Mouse (Mus musculus): ENCODE results near the gene Rnf186. TPM values are rescaled to one million over a fixed set of nuclear protein-coding genes. Genes with fewer than 3 reads are reported as not detected.

Gene Rnf186
- polyA plus RNA-seq, 2 experiments = not detected

DNA sequence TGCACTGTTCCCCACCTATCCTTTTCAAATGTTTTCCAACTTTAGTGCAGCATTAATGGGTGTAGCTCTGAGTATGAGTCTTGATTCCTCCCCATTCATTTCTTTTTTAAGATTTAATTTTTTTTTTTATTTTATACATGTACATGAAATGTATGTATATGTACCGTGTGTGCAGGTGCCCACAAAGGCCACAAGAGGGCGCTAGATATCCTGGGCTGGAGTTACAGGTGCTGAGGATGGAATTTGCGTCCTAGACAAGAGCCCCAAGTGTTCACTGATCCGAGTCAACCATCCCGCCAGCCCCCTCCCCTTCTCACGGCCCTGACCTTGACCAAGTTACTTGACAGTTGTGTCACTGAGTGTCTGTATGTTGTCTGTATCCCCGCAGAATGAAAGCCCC lies 17.8 kb downstream of the Rnf186 start:
- Histone ChIP-seq H3K27ac (replicated peaks; ENCODE audit: low read depth, low read length) (no peak overlapping the region), H3K4me2 (replicated peaks; ENCODE audit: low read depth, low read length, severe bottlenecking) (no peak overlapping the region), H3K36me3 (ENCODE audit: control insufficient read depth, insufficient read depth, low read length) (no peaks in the 10 kb centered on the region), H3K27me3 (ENCODE audit: control insufficient read depth, insufficient read depth, low read length) (no peaks in the 10 kb centered on the region), H3K9ac (ENCODE audit: low read depth, low read length, severe bottlenecking) (no peak overlapping the region), H3K4me3 (replicated peaks; ENCODE audit: low read length) (no peak overlapping the region), H3K9me3 (ENCODE audit: control insufficient read depth, low read length) (no peaks in the 10 kb centered on the region), H3K4me1 (ENCODE audit: control insufficient read depth, insufficient read depth, low read length) (no peaks in the 10 kb centered on the region)
- WGBS = 71% methylated on average over 7 of the region's 7 CpGs
- ATAC-seq (ENCODE audit: low FRiP score, low read depth) = no peak
- DNase-seq (ENCODE audit: low spot score) = no peak
- TF ChIP-seq POLR2A (IDR thresholded peaks at IDR 0.05; ENCODE audit: borderline replicate concordance, extremely low read depth, insufficient read depth, insufficient read length) = no peak

DNA sequence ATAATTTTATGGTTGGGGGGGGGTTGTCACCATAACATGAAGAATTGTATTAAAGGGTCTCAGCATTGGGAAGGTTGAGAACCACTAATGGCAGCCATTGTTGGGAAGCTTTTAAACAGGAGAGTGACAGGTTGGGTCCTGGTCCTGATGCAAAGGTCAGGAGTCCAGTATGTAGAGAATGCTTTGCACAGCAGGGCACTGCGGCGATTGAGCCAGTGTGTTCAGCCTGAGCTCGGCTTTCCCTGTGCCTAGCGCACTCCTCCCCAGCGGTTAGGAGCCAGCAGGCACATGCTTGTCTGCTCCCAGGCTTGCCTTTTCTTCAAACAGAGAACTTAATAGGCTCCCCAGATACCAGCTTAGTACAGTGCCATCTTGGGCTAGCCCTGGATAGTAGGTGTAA lies 19.4 kb downstream of the Rnf186 start:
- no peaks in the 10 kb centered on the region for H3K4me1 ChIP-seq (ENCODE audit: control insufficient read depth, insufficient read depth, low read length)
- 61% methylated on average over 5 of the region's 5 CpGs for WGBS
- no peaks in the 10 kb centered on the region for H3K36me3 ChIP-seq (ENCODE audit: control insufficient read depth, insufficient read depth, low read length)
- no peak overlapping the region for H3K27ac ChIP-seq (replicated peaks; ENCODE audit: low read depth, low read length)
- ATAC-seq (ENCODE audit: low FRiP score, low read depth) (no peak), DNase-seq (ENCODE audit: low spot score) (no peak)
- no peak overlapping the region for H3K9ac ChIP-seq (ENCODE audit: low read depth, low read length, severe bottlenecking)
- H3K4me2 ChIP-seq (replicated peaks; ENCODE audit: low read depth, low read length, severe bottlenecking) = no peak overlapping the region
- no peak for TF ChIP-seq POLR2A (IDR thresholded peaks at IDR 0.05; ENCODE audit: borderline replicate concordance, extremely low read depth, insufficient read depth, insufficient read length)
- H3K4me3 ChIP-seq (replicated peaks; ENCODE audit: low read length) = no peak overlapping the region
- H3K9me3 ChIP-seq (ENCODE audit: control insufficient read depth, low read length) = no peaks in the 10 kb centered on the region
- H3K27me3 ChIP-seq (ENCODE audit: control insufficient read depth, insufficient read depth, low read length) = no peaks in the 10 kb centered on the region

DNA sequence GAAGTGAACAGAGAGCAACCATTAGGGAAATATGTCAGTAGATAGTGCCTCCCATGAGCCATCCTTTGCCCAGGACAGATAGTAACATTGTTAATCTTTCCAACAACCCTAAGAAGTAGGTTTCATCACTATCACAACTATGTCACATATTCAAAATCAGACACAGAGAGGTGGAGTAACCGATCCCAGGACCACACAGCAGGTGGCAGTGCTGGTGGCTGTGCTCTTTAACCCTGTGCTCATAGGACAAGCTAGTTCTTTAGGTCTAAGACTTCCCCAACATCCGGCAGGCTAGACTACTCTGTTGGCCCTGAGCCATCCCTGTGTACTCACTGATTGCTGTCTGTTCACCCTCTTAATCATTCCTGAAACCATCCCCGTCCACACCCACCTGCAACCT lies 27.5 kb downstream of the Rnf186 start:
- ATAC-seq (ENCODE audit: low FRiP score, low read depth) (no peak), DNase-seq (ENCODE audit: low spot score) (no peak)
- Histone ChIP-seq H3K36me3 (ENCODE audit: control insufficient read depth, insufficient read depth, low read length) (no peaks in the 10 kb centered on the region), H3K4me2 (replicated peaks; ENCODE audit: low read depth, low read length, severe bottlenecking) (no peak overlapping the region), H3K27me3 (ENCODE audit: control insufficient read depth, insufficient read depth, low read length) (no peaks in the 10 kb centered on the region), H3K27ac (replicated peaks; ENCODE audit: low read depth, low read length) (no peak overlapping the region), H3K4me3 (replicated peaks; ENCODE audit: low read length) (no peak overlapping the region), H3K9ac (ENCODE audit: low read depth, low read length, severe bottlenecking) (no peak overlapping the region), H3K4me1 (ENCODE audit: control insufficient read depth, insufficient read depth, low read length) (no peaks in the 10 kb centered on the region), H3K9me3 (ENCODE audit: control insufficient read depth, low read length) (no peaks in the 10 kb centered on the region)
- TF ChIP-seq POLR2A (IDR thresholded peaks at IDR 0.05; ENCODE audit: borderline replicate concordance, extremely low read depth, insufficient read depth, insufficient read length) = no peak
- 73% methylated on average over 3 of the region's 3 CpGs for WGBS

DNA sequence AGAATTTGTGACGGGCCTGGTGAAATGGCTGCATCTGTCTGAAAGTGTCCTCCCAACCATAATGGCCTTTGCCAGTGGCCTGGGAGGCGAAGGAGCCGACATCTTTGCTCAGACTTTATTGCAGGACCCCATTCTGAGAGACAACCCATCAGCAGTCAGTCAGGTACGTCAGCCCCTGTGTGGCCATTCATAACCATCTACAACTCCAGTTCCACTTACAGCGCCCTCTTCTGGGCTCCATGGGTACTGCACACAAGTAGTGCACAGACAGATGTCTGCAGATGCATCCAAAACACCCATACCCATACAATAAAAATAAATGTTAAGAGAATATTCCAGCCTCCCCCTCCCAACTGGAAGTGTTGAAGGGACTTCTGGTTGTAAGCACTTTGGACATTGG lies 29.5 kb downstream of the Rnf186 start:
- DNase-seq (ENCODE audit: low spot score) (no peak), ATAC-seq (ENCODE audit: low FRiP score, low read depth) (no peak)
- Histone ChIP-seq H3K9ac (ENCODE audit: low read depth, low read length, severe bottlenecking) (no peak overlapping the region), H3K4me3 (replicated peaks; ENCODE audit: low read length) (no peak overlapping the region), H3K4me1 (ENCODE audit: control insufficient read depth, insufficient read depth, low read length) (no peaks in the 10 kb centered on the region), H3K9me3 (ENCODE audit: control insufficient read depth, low read length) (no peaks in the 10 kb centered on the region), H3K4me2 (replicated peaks; ENCODE audit: low read depth, low read length, severe bottlenecking) (no peak overlapping the region), H3K27ac (replicated peaks; ENCODE audit: low read depth, low read length) (no peak overlapping the region), H3K36me3 (ENCODE audit: control insufficient read depth, insufficient read depth, low read length) (no peaks in the 10 kb centered on the region), H3K27me3 (ENCODE audit: control insufficient read depth, insufficient read depth, low read length) (no peaks in the 10 kb centered on the region)
- 79% methylated on average over 5 of the region's 5 CpGs for WGBS
- no peak for TF ChIP-seq POLR2A (IDR thresholded peaks at IDR 0.05; ENCODE audit: borderline replicate concordance, extremely low read depth, insufficient read depth, insufficient read length)

DNA sequence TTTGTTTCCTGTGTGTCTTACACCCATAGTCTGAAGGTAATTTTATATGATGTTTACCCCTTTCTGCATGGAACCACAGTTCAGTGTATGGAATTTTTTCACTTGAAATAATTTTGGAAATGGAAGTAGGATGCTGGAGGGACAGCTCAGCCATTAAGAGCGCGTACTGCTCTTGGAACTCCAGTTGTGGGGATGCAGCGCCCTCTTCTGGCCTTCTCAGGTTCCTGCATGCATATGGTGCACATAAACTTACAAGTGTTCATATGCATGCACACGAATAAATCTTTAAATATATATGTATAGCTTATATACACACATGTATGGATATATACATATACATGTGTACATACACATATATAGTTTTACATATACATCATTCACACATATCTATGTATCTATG lies 30.2 kb downstream of the Rnf186 start:
- DNase-seq (ENCODE audit: low spot score) (no peak), ATAC-seq (ENCODE audit: low FRiP score, low read depth) (no peak)
- H3K9me3 ChIP-seq (ENCODE audit: control insufficient read depth, low read length) = no peaks in the 10 kb centered on the region
- TF ChIP-seq POLR2A (IDR thresholded peaks at IDR 0.05; ENCODE audit: borderline replicate concordance, extremely low read depth, insufficient read depth, insufficient read length) = no peak
- no peaks in the 10 kb centered on the region for H3K4me1 ChIP-seq (ENCODE audit: control insufficient read depth, insufficient read depth, low read length)
- no peak overlapping the region for H3K27ac ChIP-seq (replicated peaks; ENCODE audit: low read depth, low read length)
- no peak overlapping the region for H3K4me3 ChIP-seq (replicated peaks; ENCODE audit: low read length)
- WGBS = 79% methylated on average over 4 of the region's 4 CpGs
- H3K4me2 ChIP-seq (replicated peaks; ENCODE audit: low read depth, low read length, severe bottlenecking) = no peak overlapping the region
- H3K36me3 ChIP-seq (ENCODE audit: control insufficient read depth, insufficient read depth, low read length) = no peaks in the 10 kb centered on the region
- no peaks in the 10 kb centered on the region for H3K27me3 ChIP-seq (ENCODE audit: control insufficient read depth, insufficient read depth, low read length)
- no peak overlapping the region for H3K9ac ChIP-seq (ENCODE audit: low read depth, low read length, severe bottlenecking)

DNA sequence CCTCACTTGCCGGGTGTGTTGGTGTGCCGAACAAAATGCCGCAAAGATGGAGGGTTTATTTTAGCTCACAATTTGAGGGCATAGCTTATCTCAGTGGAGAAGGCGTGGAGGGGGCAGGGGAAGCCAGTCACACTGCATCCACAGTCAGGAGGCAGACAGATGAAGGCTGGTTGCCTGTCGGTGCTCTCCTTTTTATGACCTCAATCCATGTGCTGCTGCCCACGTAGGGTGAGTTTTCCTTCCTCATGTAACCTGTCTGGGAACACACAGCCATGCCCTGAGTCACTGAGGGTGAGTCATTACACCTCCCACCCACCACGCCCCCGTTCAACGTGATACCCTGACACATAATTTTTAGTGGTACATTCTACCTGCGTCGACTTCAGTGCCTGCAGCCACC lies 31.7 kb downstream of the Rnf186 start:
- no peak for TF ChIP-seq POLR2A (IDR thresholded peaks at IDR 0.05; ENCODE audit: borderline replicate concordance, extremely low read depth, insufficient read depth, insufficient read length)
- Histone ChIP-seq H3K9me3 (ENCODE audit: control insufficient read depth, low read length) (no peaks in the 10 kb centered on the region), H3K9ac (ENCODE audit: low read depth, low read length, severe bottlenecking) (no peak overlapping the region), H3K27me3 (ENCODE audit: control insufficient read depth, insufficient read depth, low read length) (no peaks in the 10 kb centered on the region), H3K4me3 (replicated peaks; ENCODE audit: low read length) (no peak overlapping the region), H3K4me1 (ENCODE audit: control insufficient read depth, insufficient read depth, low read length) (no peaks in the 10 kb centered on the region), H3K4me2 (replicated peaks; ENCODE audit: low read depth, low read length, severe bottlenecking) (no peak overlapping the region), H3K36me3 (ENCODE audit: control insufficient read depth, insufficient read depth, low read length) (no peaks in the 10 kb centered on the region), H3K27ac (replicated peaks; ENCODE audit: low read depth, low read length) (no peak overlapping the region)
- no peak for ATAC-seq (ENCODE audit: low FRiP score, low read depth)
- DNase-seq (ENCODE audit: low spot score) = no peak
- WGBS = 76% methylated on average over 11 of the region's 11 CpGs
